Mouse (Mus musculus): ENCODE results near the gene Hps6. TPM values are rescaled to one million over a fixed set of nuclear protein-coding genes. Genes with fewer than 3 reads are reported as not detected.

Gene Hps6
- 7.8 TPM for total RNA-seq (2023)

GRCm38 (mm10) chr19:46003371-46004226, at the start of gene Hps6:
TSS of gene Hps6 (plus strand) at chr19:46003508.

GRCm38 (mm10) chr19:45997785-45998693, 5.3 kb upstream of the Hps6 start, which contains the start of gene Armh3:
TSS of gene Armh3 (minus strand) at chr19:45998488.

GRCm38 (mm10) chr19:46044271-46044992, 41.1 kb downstream of the Hps6 start, which contains the start of gene Pprc1:
TSS of gene Pprc1 (plus strand) at chr19:46044886.

GRCm38 (mm10) chr19:46044993-46045695, 41.8 kb downstream of the Hps6 start, which contains the start of gene Ldb1:
TSS of gene Ldb1 (minus strand) at chr19:46045214.

Other genes starting within 250 kb of the Hps6 start
- gene Mgea5, start 219.7 kb upstream of the Hps6 start, total RNA-seq (2023), result 322 TPM
- gene Kcnip2, start 187.4 kb upstream of the Hps6 start, total RNA-seq (2023), result 8.0 TPM
- 15.2 TPM for gene Armh3, start 5.0 kb upstream of the Hps6 start, total RNA-seq (2023)
- 108 TPM for gene Pprc1, start 41.4 kb downstream of the Hps6 start, total RNA-seq (2023)
- 364 TPM for gene Ldb1, start 41.7 kb downstream of the Hps6 start, total RNA-seq (2023)
- 75.6 TPM for gene Nolc1, start 72.4 kb downstream of the Hps6 start, total RNA-seq (2023)
- gene Elovl3, start 128.4 kb downstream of the Hps6 start, total RNA-seq (2023), result not detected
- not detected for gene Pitx3, start 144.8 kb downstream of the Hps6 start, total RNA-seq (2023)
- 103 TPM for gene Gbf1, start 149.0 kb downstream of the Hps6 start, total RNA-seq (2023)

Measured in CD8-positive naive resting alpha-beta T cell, adult 57 days (primary cell).